Mouse (Mus musculus) kidney, embryonic 14.5 days (tissue): ENCODE measurements at regions not wholly inside any gene's neighbourhood (a gene's known extent, or its start where the extent isn't known, plus 50 kb on each side); places are given as distances from the start of the nearest gene placed in this dataset.

Source experiments
- ATAC-seq: fragments of 200-750 bp; cut with Nextera tagmentation; 2 replicates; pipeline ENCODE4 v1.8.0; 2017; ENCODE audit warnings: moderate number of reproducible peaks, mild to moderate bottlenecking, moderate TSS enrichment, moderate library complexity; ENCODE audit not compliant: low FRiP score, low TSS enrichment
- H3K27ac ChIP-seq: fragments of 300-500 bp; sonication (generic); 2 replicates; pipeline ENCODE4 v1.5.1; 2014; ENCODE audit warnings: low read depth, mild to moderate bottlenecking, low read length, moderate library complexity, mixed read lengths
- H3K27me3 ChIP-seq: fragments of 300-500 bp; sonication (generic); 2 replicates; pipeline ENCODE4 v1.6.1; 2014; ENCODE audit warnings: mild to moderate bottlenecking, low read length; ENCODE audit not compliant: control insufficient read depth, insufficient read depth
- H3K36me3 ChIP-seq: fragments of 300-500 bp; sonication (generic); 2 replicates; pipeline ENCODE4 v1.6.1; 2014; ENCODE audit warnings: low read length, mixed read lengths; ENCODE audit not compliant: control insufficient read depth, insufficient read depth
- H3K4me1 ChIP-seq: fragments of 300-500 bp; sonication (generic); 2 replicates; pipeline ENCODE4 v1.6.1; 2014; ENCODE audit warnings: low read length, mixed read lengths; ENCODE audit not compliant: control insufficient read depth, insufficient read depth
- H3K4me2 ChIP-seq: fragments of 300-500 bp; sonication (generic); replicated peaks from 2 replicates; pipeline ENCODE4 v1.6.1; 2014; ENCODE audit warnings: low read depth, mild to moderate bottlenecking, low read length
- H3K4me3 ChIP-seq: fragments of 300-500 bp; sonication (generic); 2 replicates; pipeline ENCODE4 v1.5.1; 2014; ENCODE audit warnings: mild to moderate bottlenecking, low read length
- H3K9ac ChIP-seq: fragments of 300-500 bp; sonication (generic); 2 replicates; pipeline ENCODE4 v1.6.1; 2014; ENCODE audit warnings: low read depth, mild to moderate bottlenecking, low read length, moderate library complexity
- H3K9me3 ChIP-seq: fragments of 300-500 bp; sonication (generic); 2 replicates; pipeline ENCODE4 v1.6.1; 2016; ENCODE audit warnings: low read length; ENCODE audit not compliant: control insufficient read depth
- WGBS: fragments of 180-500 bp; shearing (Covaris S2); extraction: QIAGEN DNeasy Blood & Tissue Kit; methylation state at CpG from one replicate; pipeline ENCODE4 v1.1.7; 2014; 5-methylcytosine and 5-hydroxymethylcytosine counted together

- Histone ChIP-seq H3K36me3 (no peaks in the 10 kb centered on the region), H3K4me1 (no peaks in the 10 kb centered on the region), H3K9me3 (no peaks in the 10 kb centered on the region), H3K4me3 (no peak overlapping the region), H3K27ac (no peak overlapping the region), H3K4me2 (no peak overlapping the region), H3K27me3 (0 out of 2 replicates have a peak, but pooled peaks cover 4% of the 10 kb centered on the region), H3K9ac (no peak overlapping the region)
- no peak for ATAC-seq
- 66% methylated on average over 3 of the region's 3 CpGs for WGBS
Measured at GRCm38 (mm10) chr8:11909146-11909545, 68.9 kb downstream of the Tex29 start.

- no peaks in the 10 kb centered on the region for H3K36me3 ChIP-seq
- no peak overlapping the region for H3K4me2 ChIP-seq
- H3K27me3 ChIP-seq, result 0 out of 2 replicates have a peak, but pooled peaks cover 4% of the 10 kb centered on the region
- no peak overlapping the region for H3K4me3 ChIP-seq
- ATAC-seq, result no peak
- no peaks in the 10 kb centered on the region for H3K9me3 ChIP-seq
- no peak overlapping the region for H3K27ac ChIP-seq
- 63% methylated on average over 18 of the region's 18 CpGs for WGBS
- 0 out of 2 replicates have a peak, but pooled peaks cover 3% of the 10 kb centered on the region for H3K4me1 ChIP-seq
- H3K9ac ChIP-seq, result no peak overlapping the region
Measured at GRCm38 (mm10) chr8:11911639-11912450, 71.6 kb downstream of the Tex29 start.

- Histone ChIP-seq H3K9me3 (no peaks in the 10 kb centered on the region), H3K27me3 (0 out of 2 replicates have a peak, but pooled peaks cover 4% of the 10 kb centered on the region), H3K4me2 (no peak overlapping the region), H3K9ac (no peak overlapping the region), H3K4me1 (0 out of 2 replicates have a peak, but pooled peaks cover 3% of the 10 kb centered on the region), H3K27ac (no peak overlapping the region), H3K4me3 (no peak overlapping the region), H3K36me3 (no peaks in the 10 kb centered on the region)
- WGBS, result 70% methylated on average over 17 of the region's 17 CpGs
- ATAC-seq, result no peak
Measured at GRCm38 (mm10) chr8:11912451-11913128, 72.3 kb downstream of the Tex29 start.

GRCm38 (mm10) chr8:11913129-11913900 lies 73.0 kb downstream of the Tex29 start:
- Histone ChIP-seq H3K36me3 (no peaks in the 10 kb centered on the region), H3K4me1 (0 out of 2 replicates have a peak, but pooled peaks cover 3% of the 10 kb centered on the region), H3K27me3 (0 out of 2 replicates have a peak, but pooled peaks cover 4% of the 10 kb centered on the region), H3K9ac (no peak overlapping the region), H3K9me3 (no peaks in the 10 kb centered on the region), H3K4me3 (no peak overlapping the region), H3K4me2 (no peak overlapping the region), H3K27ac (no peak overlapping the region)
- WGBS, result 70% methylated on average over 12 of the region's 12 CpGs
- ATAC-seq, result no peak

- H3K36me3 ChIP-seq, result no peaks in the 10 kb centered on the region
- no peaks in the 10 kb centered on the region for H3K9me3 ChIP-seq
- H3K4me2 ChIP-seq, result no peak overlapping the region
- H3K9ac ChIP-seq, result no peak overlapping the region
- H3K4me1 ChIP-seq, result 0 out of 2 replicates have a peak, but pooled peaks cover 3% of the 10 kb centered on the region
- H3K4me3 ChIP-seq, result no peak overlapping the region
- 57% methylated on average over 7 of the region's 7 CpGs for WGBS
- H3K27me3 ChIP-seq, result 0 out of 2 replicates have a peak, but pooled peaks cover 4% of the 10 kb centered on the region
- ATAC-seq, result no peak
- no peak overlapping the region for H3K27ac ChIP-seq
Measured at GRCm38 (mm10) chr8:11914131-11914530, 73.9 kb downstream of the Tex29 start.

- H3K27ac ChIP-seq, result no peak overlapping the region
- no peaks in the 10 kb centered on the region for H3K36me3 ChIP-seq
- 0 out of 2 replicates have a peak, but pooled peaks cover 3% of the 10 kb centered on the region for H3K4me1 ChIP-seq
- 0 out of 2 replicates have a peak, but pooled peaks cover 4% of the 10 kb centered on the region for H3K27me3 ChIP-seq
- 0 out of 2 replicates have a peak overlapping the region, but pooled peaks have one; percentile 1 for H3K4me2 ChIP-seq
- H3K9me3 ChIP-seq, result no peaks in the 10 kb centered on the region
- ATAC-seq, result peak; percentile 47; the same call in 1 of the 2 replicates
- H3K9ac ChIP-seq, result no peak overlapping the region
- 45% methylated on average over 19 of the region's 19 CpGs for WGBS
- H3K4me3 ChIP-seq, result no peak overlapping the region
Measured at GRCm38 (mm10) chr8:11914681-11915474, 74.6 kb downstream of the Tex29 start.

- 0 out of 2 replicates have a peak, but pooled peaks have one; percentile 10 for ATAC-seq
- no peak overlapping the region for H3K4me2 ChIP-seq
- WGBS, result 91% methylated on average over 11 of the region's 11 CpGs
Measured at GRCm38 (mm10) chr8:11915721-11916120, 75.4 kb downstream of the Tex29 start.

GRCm38 (mm10) chr8:11919876-11920275 lies 79.6 kb downstream of the Tex29 start:
- Histone ChIP-seq H3K9me3 (peaks cover 6% of the 10 kb centered on the region; the same call in 1 of the 2 replicates), H3K36me3 (no peaks in the 10 kb centered on the region), H3K27me3 (no peaks in the 10 kb centered on the region), H3K9ac (no peak overlapping the region), H3K4me1 (0 out of 2 replicates have a peak, but pooled peaks cover 3% of the 10 kb centered on the region), H3K4me2 (no peak overlapping the region), H3K27ac (no peak overlapping the region), H3K4me3 (no peak overlapping the region)
- no peak for ATAC-seq
- 92% methylated on average over 2 of the region's 2 CpGs for WGBS

More at GRCm38 (mm10) chr8:11915721-11916120, 75.4 kb downstream of the Tex29 start:
- 0 out of 2 replicates have a peak, but pooled peaks cover 3% of the 10 kb centered on the region for H3K4me1 ChIP-seq
- H3K36me3 ChIP-seq, result no peaks in the 10 kb centered on the region
- no peak overlapping the region for H3K27ac ChIP-seq
- no peak overlapping the region for H3K9ac ChIP-seq
- no peak overlapping the region for H3K4me3 ChIP-seq
- H3K27me3 ChIP-seq, result 0 out of 2 replicates have a peak, but pooled peaks cover 4% of the 10 kb centered on the region
- H3K9me3 ChIP-seq, result no peaks in the 10 kb centered on the region
